Mouse (Mus musculus): ENCODE data around the gene Wdr25. TPM values are rescaled to one million over a fixed set of nuclear protein-coding genes. Genes with fewer than 3 reads are reported as not detected.

The Wdr25 gene
- total and polyA plus RNA-seq, 3 experiments = 8.3 to 12.4 (median 10.8) TPM

- DNase-seq (ENCODE audit: extremely low read depth) = peak; percentile 26
- Histone ChIP-seq H3K27ac (ENCODE audit: insufficient read depth, low read depth) (no peak overlapping the region), H3K4me3 (replicated peaks in 1 of 3; ENCODE audit: low read depth in 2 of 3, low read length in 2 of 3, poor library complexity in 1 of 3) (no peak overlapping the region), H3K9ac (ENCODE audit: insufficient read depth, low read depth) (no peak overlapping the region), H3K4me2 (ENCODE audit: insufficient read depth, low read depth, poor library complexity, severe bottlenecking) (no peak overlapping the region), H3K27me3 (replicated peaks) (no peaks in the 10 kb centered on the region), H3K79me2 (replicated peaks; ENCODE audit: control insufficient read depth, extremely low read depth, insufficient read depth, poor library complexity, severe bottlenecking) (no peaks in the 10 kb centered on the region), H3K36me3 (replicated peaks in 1 of 2; ENCODE audit: control insufficient read depth in 1 of 2, insufficient read depth in 1 of 2, low read length in 1 of 2) (peaks cover 0 to 41% of the 10 kb centered on the region in 2 experiments), H3K9me3 (replicated peaks; ENCODE audit: low read length) (no peaks in the 10 kb centered on the region), H3K4me1 (ENCODE audit: control insufficient read depth in 1 of 2, insufficient read depth in 2 of 2) (peaks cover 0 to 9% of the 10 kb centered on the region in 2 experiments; a peak in 2 of 4 replicates)
- dilution Hi-C loops (cut with MboI; ENCODE audit: extremely low pct_ligation_motif_present, extremely low pct_unique_long_range_greater_than_20kb, low sequenced_read_pairs) = no loop called here
- TF ChIP-seq CHD1 (IDR thresholded peaks at IDR 0.05; ENCODE audit: low read depth, low read length) = no peak
- in situ Hi-C loops (cut with MboI; ENCODE audit: low pct_ligation_motif_present, low pct_unique_long_range_greater_than_20kb, low sequenced_read_pairs) = no loop called here
These were observed 101.1 kb downstream of the Wdr25 start for GRCm38 (mm10) chr12:108994436-108995031.

- H3K79me2 ChIP-seq (replicated peaks; ENCODE audit: control insufficient read depth, extremely low read depth, insufficient read depth, poor library complexity, severe bottlenecking) = no peaks in the 10 kb centered on the region
- peaks cover 0 to 33% of the 10 kb centered on the region in 2 experiments for H3K36me3 ChIP-seq (replicated peaks in 1 of 2; ENCODE audit: control insufficient read depth in 1 of 2, insufficient read depth in 1 of 2, low read length in 1 of 2)
- in situ Hi-C loops (cut with MboI; ENCODE audit: low pct_ligation_motif_present, low pct_unique_long_range_greater_than_20kb, low sequenced_read_pairs) = no loop called here
- H3K4me2 ChIP-seq (ENCODE audit: insufficient read depth, low read depth, poor library complexity, severe bottlenecking) = no peak overlapping the region
- H3K27ac ChIP-seq (ENCODE audit: insufficient read depth, low read depth) = no peak overlapping the region
- H3K9ac ChIP-seq (ENCODE audit: insufficient read depth, low read depth) = no peak overlapping the region
- H3K27me3 ChIP-seq (replicated peaks) = no peaks in the 10 kb centered on the region
- no peak overlapping the region for H3K4me3 ChIP-seq (replicated peaks in 1 of 3; ENCODE audit: low read depth in 2 of 3, low read length in 2 of 3, poor library complexity in 1 of 3)
- dilution Hi-C loops (cut with MboI; ENCODE audit: extremely low pct_ligation_motif_present, extremely low pct_unique_long_range_greater_than_20kb, low sequenced_read_pairs) = no loop called here
- peaks cover 0 to 9% of the 10 kb centered on the region in 2 experiments; a peak in 2 of 4 replicates for H3K4me1 ChIP-seq (ENCODE audit: control insufficient read depth in 1 of 2, insufficient read depth in 2 of 2)
- no peaks in the 10 kb centered on the region for H3K9me3 ChIP-seq (replicated peaks; ENCODE audit: low read length)
- DNase-seq (ENCODE audit: extremely low read depth) = no peak
- TF ChIP-seq MXI1 (IDR thresholded peaks at IDR 0.05; ENCODE audit: low read depth, low read length) = no peak
- no peak for TF ChIP-seq NELFE (IDR thresholded peaks at IDR 0.05; ENCODE audit: low read depth, low read length)
- no peak for TF ChIP-seq GABPA (IDR thresholded peaks at IDR 0.05; ENCODE audit: insufficient replicate concordance, low read depth, low read length)
- no peak for TF ChIP-seq E2F4 (IDR thresholded peaks at IDR 0.05; ENCODE audit: insufficient replicate concordance, low read depth, low read length)
- TF ChIP-seq HCFC1 (IDR thresholded peaks at IDR 0.05; ENCODE audit: low read depth, low read length) = no peak
- TF ChIP-seq BHLHE40 (IDR thresholded peaks at IDR 0.05; ENCODE audit: low read depth, low read length) = no peak
- no peak for TF ChIP-seq POLR2A (IDR thresholded peaks at IDR 0.05; ENCODE audit: low read depth, low read length)
- TF ChIP-seq RCOR1 (conservative IDR thresholded peaks at IDR 0.05; ENCODE audit: low read depth, low read length) = no peak
- TF ChIP-seq NRF1 (IDR thresholded peaks at IDR 0.05; ENCODE audit: low read depth, low read length) = no peak
- no peak for TF ChIP-seq CTCF (conservative IDR thresholded peaks at IDR 0.05 in 1 of 2, IDR thresholded peaks at IDR 0.05 in 1 of 2; ENCODE audit: low read depth in 2 of 2, low read length in 2 of 2)
- TF ChIP-seq USF1 (IDR thresholded peaks at IDR 0.05; ENCODE audit: low read depth, low read length) = no peak
- no peak for TF ChIP-seq ZC3H11A (IDR thresholded peaks at IDR 0.05; ENCODE audit: low read depth, low read length)
- no peak for TF ChIP-seq ZKSCAN1 (IDR thresholded peaks at IDR 0.05; ENCODE audit: borderline replicate concordance, low read depth, low read length)
- no peak for TF ChIP-seq JUND (conservative IDR thresholded peaks at IDR 0.05; ENCODE audit: low read depth, low read length)
- no peak for TF ChIP-seq TCF12 (IDR thresholded peaks at IDR 0.05; ENCODE audit: low read depth, low read length)
These were observed 102.7 kb downstream of the Wdr25 start for GRCm38 (mm10) chr12:108995976-108996636.
